Mouse (Mus musculus): Measurements from ENCODE around the gene Tgfbr3.

- no peak for TF ChIP-seq POLR2A (IDR thresholded peaks at IDR 0.05; ENCODE audit: insufficient read depth, low read depth, low read length)
- TF ChIP-seq CTCF (IDR thresholded peaks at IDR 0.05; ENCODE audit: insufficient read depth, low read depth, low read length), result no peak
Observed at GRCm38 (mm10) chr5:107295061-107295816, 5.8 kb upstream of the Tgfbr3 start.

Measured in olfactory bulb, adult 2 months (tissue).